Mouse (Mus musculus) midbrain, postnatal 0 days (tissue): ENCODE results near the gene Prkab2. TPM values are rescaled to one million over a fixed set of nuclear protein-coding genes. Genes with fewer than 3 reads are reported as not detected.

Source experiments
- ATAC-seq: fragments of 200-750 bp; cut with Nextera tagmentation; 2 replicates; pipeline ENCODE4 v1.8.0; 2017; ENCODE audit warnings: moderate number of reproducible peaks, mild to moderate bottlenecking, moderate TSS enrichment, moderate library complexity; ENCODE audit not compliant: low FRiP score
- DNase-seq: peaks from one replicate; pipeline ENCODE4 v3.0.0-alpha.2; 2015; ENCODE audit warnings: low spot score
- H3K27ac ChIP-seq: fragments of 300-500 bp; sonication (generic); 2 replicates; pipeline ENCODE4 v1.5.1; 2014; ENCODE audit warnings: low read depth, mild to moderate bottlenecking, low read length, mixed read lengths
- H3K27me3 ChIP-seq: fragments of 300-500 bp; sonication (generic); 2 replicates; pipeline ENCODE4 v1.6.1; 2014; ENCODE audit warnings: low read length, control low read depth, mixed read lengths; ENCODE audit not compliant: insufficient read depth
- H3K36me3 ChIP-seq: fragments of 300-500 bp; sonication (generic); 2 replicates; pipeline ENCODE4 v1.6.1; 2014; ENCODE audit warnings: low read length, control low read depth, mixed read lengths; ENCODE audit not compliant: insufficient read depth
- H3K4me1 ChIP-seq: fragments of 300-500 bp; sonication (generic); 2 replicates; pipeline ENCODE4 v1.6.1; 2014; ENCODE audit warnings: mild to moderate bottlenecking, control low read depth, antibody characterized with exemption, low read length, mixed read lengths; ENCODE audit not compliant: insufficient read depth
- H3K4me2 ChIP-seq: fragments of 300-500 bp; sonication (generic); 2 replicates; pipeline ENCODE4 v1.6.1; 2014; ENCODE audit warnings: low read depth, mild to moderate bottlenecking, low read length, mixed read lengths; ENCODE audit not compliant: poor library complexity, severe bottlenecking
- H3K4me3 ChIP-seq: fragments of 300-500 bp; sonication (generic); 2 replicates; pipeline ENCODE4 v1.5.1; 2014; ENCODE audit warnings: low read depth, mild to moderate bottlenecking, low read length, moderate library complexity
- H3K9ac ChIP-seq: fragments of 300-500 bp; sonication (generic); replicated peaks from 2 replicates; pipeline ENCODE4 v1.6.1; 2014; ENCODE audit warnings: mild to moderate bottlenecking, low read length, moderate library complexity, mixed read lengths; ENCODE audit not compliant: poor library complexity, severe bottlenecking
- H3K9me3 ChIP-seq: fragments of 300-500 bp; sonication (generic); 2 replicates; pipeline ENCODE4 v1.6.1; 2016; ENCODE audit warnings: low read length, control low read depth
- CTCF ChIP-seq: IDR thresholded peaks from 2 replicates; pipeline ENCODE4 v1.5.1; 2016; ENCODE audit warnings: antibody characterized with exemption, mild to moderate bottlenecking
- WGBS: fragments of 180-500 bp; shearing (Covaris S2); extraction: QIAGEN DNeasy Blood & Tissue Kit; methylation state at CpG from one replicate; pipeline ENCODE4 v1.1.7; 2014; 5-methylcytosine and 5-hydroxymethylcytosine counted together
- polyA plus RNA-seq: library from polyadenylated mRNA; unstranded; fragments of >200 nt; fragmentation: Nextera tagmentation; extraction: Ambion mirVana; gene quantifications from 2 replicates; pipeline ENCODE4 v1.2.1, GENCODE M21; 2015
- total RNA-seq: library from RNA; depleted of rRNA; stranded (reverse); fragments of >200 nt; gene quantifications from 2 replicates; pipeline ENCODE4 v1.2.3, GENCODE M21; 2014

The Prkab2 gene
- total and polyA plus RNA-seq, 2 experiments from 2014 or later: 18.1 to 33.1 TPM

DNA sequence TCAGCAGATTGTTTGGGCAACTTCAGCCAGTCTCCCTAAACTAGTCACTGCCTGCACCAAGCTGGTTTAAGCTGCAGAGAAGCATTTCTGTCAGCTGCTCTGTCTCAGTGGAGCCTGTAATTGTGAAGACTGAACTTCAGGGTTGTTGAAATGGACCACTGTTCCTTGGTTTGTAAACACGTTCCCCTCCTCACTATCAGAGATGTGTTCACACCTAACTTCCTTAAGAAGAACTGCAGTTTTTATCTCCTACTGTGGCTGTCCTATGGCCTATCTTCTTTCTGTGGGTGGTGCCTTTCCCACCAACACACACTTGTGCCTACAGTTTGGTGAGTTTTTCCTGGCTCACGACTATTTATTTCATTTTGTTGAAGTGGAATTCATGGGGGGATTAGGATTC is 31.3 kb downstream of the Prkab2 start:
- no peak overlapping the region for H3K4me2 ChIP-seq
- ATAC-seq (no peak), DNase-seq (no peak)
- no peak for TF ChIP-seq CTCF
- no peaks in the 10 kb centered on the region for H3K9me3 ChIP-seq
- no peak overlapping the region for H3K9ac ChIP-seq
- no peaks in the 10 kb centered on the region for H3K4me1 ChIP-seq
- no peaks in the 10 kb centered on the region for H3K27me3 ChIP-seq
- H3K27ac ChIP-seq: no peak overlapping the region
- 80% methylated on average over 2 of the region's 2 CpGs for WGBS
- H3K4me3 ChIP-seq: no peak overlapping the region
- H3K36me3 ChIP-seq: peaks cover 46% of the 10 kb centered on the region

GRCm38 (mm10) chr3:97690590-97690989 is 32.6 kb downstream of the Prkab2 start:
- ATAC-seq (0 out of 2 replicates have a peak, but pooled peaks have one; percentile 27), DNase-seq (no peak)
- TF ChIP-seq CTCF: no peak
- Histone ChIP-seq H3K9ac (no peak overlapping the region), H3K27me3 (no peaks in the 10 kb centered on the region), H3K4me1 (no peaks in the 10 kb centered on the region), H3K9me3 (no peaks in the 10 kb centered on the region), H3K36me3 (peaks cover 57% of the 10 kb centered on the region), H3K4me3 (no peak overlapping the region), H3K4me2 (no peak overlapping the region), H3K27ac (no peak overlapping the region)
- 67% methylated on average over 7 of the region's 7 CpGs for WGBS

DNA sequence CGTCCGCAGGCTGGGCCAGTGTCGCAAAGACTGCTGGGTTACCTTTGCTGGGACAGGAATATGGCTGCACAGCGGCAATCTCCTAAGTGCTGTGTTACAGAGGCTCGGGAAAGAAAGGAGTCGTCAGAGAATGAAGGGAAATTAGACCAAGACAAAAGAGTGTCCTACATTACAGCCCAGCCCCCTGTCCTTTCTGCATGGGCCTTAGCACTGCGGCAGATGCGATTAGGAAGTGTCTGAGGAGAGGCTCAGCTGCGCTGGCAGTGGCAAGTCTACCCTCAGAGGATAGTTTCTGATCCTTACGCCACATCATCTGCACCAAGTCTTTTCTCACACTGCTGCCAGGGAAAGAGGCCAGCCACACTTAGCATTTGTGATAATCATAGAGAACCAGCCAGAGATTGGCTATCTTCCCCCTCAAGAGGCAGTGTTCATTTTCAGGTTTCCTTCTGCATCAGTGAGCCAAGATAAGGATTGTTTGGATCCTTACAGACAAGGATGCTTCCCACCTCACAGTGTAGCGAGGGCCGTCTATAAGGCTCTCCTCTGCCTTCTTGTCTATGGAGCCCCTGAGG is 33.5 kb downstream of the Prkab2 start:
- peaks cover 65% of the 10 kb centered on the region for H3K36me3 ChIP-seq
- H3K4me1 ChIP-seq: no peaks in the 10 kb centered on the region
- no peak overlapping the region for H3K9ac ChIP-seq
- 66% methylated on average over 12 of the region's 12 CpGs for WGBS
- no peak for ATAC-seq
- no peaks in the 10 kb centered on the region for H3K9me3 ChIP-seq
- TF ChIP-seq CTCF: no peak
- peak; percentile 31 for DNase-seq
- no peaks in the 10 kb centered on the region for H3K27me3 ChIP-seq
- H3K27ac ChIP-seq: no peak overlapping the region
- no peak overlapping the region for H3K4me3 ChIP-seq
- no peak overlapping the region for H3K4me2 ChIP-seq

DNA sequence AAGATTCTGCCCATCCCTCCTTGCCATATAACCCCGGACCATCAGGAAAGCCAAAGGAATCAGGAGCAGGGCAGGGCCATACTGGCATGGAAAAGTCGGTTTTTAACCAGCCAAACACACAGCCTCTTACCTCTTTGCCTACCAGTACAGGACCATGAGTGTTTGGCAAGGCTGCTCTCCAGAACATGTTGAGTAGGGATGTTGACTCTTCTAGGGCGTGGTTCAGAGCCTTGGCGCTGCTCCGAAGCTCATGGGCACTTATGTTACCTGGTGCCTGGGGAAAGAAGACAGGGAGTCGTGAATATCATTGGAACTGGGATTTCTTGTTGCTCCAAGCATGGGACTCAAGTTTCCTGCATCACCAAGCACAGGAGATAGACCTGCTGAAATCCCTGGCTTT is 35.8 kb downstream of the Prkab2 start:
- DNase-seq (no peak), ATAC-seq (no peak)
- TF ChIP-seq CTCF: no peak
- Histone ChIP-seq H3K9me3 (no peaks in the 10 kb centered on the region), H3K9ac (no peak overlapping the region), H3K4me3 (no peak overlapping the region), H3K36me3 (peaks cover 82% of the 10 kb centered on the region), H3K27me3 (no peaks in the 10 kb centered on the region), H3K27ac (no peak overlapping the region), H3K4me1 (no peaks in the 10 kb centered on the region), H3K4me2 (no peak overlapping the region)
- WGBS: 85% methylated on average over 6 of the region's 6 CpGs

DNA sequence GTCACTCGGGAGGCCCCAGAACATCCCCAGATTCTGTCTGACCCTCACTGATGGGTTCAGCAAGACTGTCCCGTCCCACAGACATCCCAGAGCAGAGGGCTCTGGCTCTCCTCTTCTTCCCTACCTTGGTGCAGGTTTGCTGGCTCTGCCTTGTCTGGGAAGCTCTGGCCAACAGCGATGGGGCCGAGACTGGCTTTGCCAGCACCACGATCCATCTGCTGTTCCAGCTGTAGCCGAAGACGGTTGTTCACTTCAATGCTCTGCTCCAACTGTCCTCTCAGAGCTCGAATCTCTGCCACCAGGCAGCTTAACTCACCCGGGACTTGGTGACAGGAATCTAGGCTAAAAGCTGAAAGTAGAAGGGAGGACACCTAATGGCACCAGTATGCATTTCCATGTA is 38.9 kb downstream of the Prkab2 start:
- no peak overlapping the region for H3K4me3 ChIP-seq
- TF ChIP-seq CTCF: no peak
- no peaks in the 10 kb centered on the region for H3K9me3 ChIP-seq
- H3K27ac ChIP-seq: no peak overlapping the region
- peaks cover 77% of the 10 kb centered on the region for H3K36me3 ChIP-seq
- H3K4me2 ChIP-seq: no peak overlapping the region
- no peaks in the 10 kb centered on the region for H3K4me1 ChIP-seq
- no peak for DNase-seq
- H3K27me3 ChIP-seq: no peaks in the 10 kb centered on the region
- WGBS: 88% methylated on average over 9 of the region's 9 CpGs
- ATAC-seq: no peak
- H3K9ac ChIP-seq: no peak overlapping the region

DNA sequence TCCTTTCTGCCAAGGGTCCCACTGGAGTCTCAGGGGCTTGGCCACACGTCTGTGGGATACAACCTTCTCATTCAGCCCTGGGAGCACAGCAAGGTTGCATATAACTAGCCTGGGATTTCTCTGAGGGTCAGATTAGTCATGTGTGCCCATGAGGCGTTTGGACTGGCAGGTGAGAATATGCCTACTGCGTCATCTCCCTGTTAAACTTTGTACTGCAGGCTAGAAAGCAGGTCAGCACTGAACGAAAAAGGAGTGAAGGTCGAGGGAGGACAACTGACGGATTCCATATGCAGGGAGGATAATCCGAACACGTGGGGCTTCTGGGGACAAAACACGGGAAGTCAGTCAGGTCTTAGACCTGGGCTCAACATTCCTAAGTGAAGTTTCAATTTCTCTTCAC is 39.3 kb downstream of the Prkab2 start:
- Histone ChIP-seq H3K27me3 (no peaks in the 10 kb centered on the region), H3K4me1 (no peaks in the 10 kb centered on the region), H3K9ac (no peak overlapping the region), H3K9me3 (no peaks in the 10 kb centered on the region), H3K4me3 (no peak overlapping the region), H3K4me2 (no peak overlapping the region), H3K27ac (no peak overlapping the region), H3K36me3 (peaks cover 77% of the 10 kb centered on the region)
- TF ChIP-seq CTCF: no peak
- ATAC-seq: no peak
- DNase-seq: no peak
- WGBS: 80% methylated on average over 9 of the region's 9 CpGs
